Mouse (Mus musculus) ovary, adult 18-20 months (tissue): ENCODE data around the gene Agxt2.

Experiments
- DNase-seq: peaks from one replicate; pipeline ENCODE4 v3.0.0; 2022; ENCODE audit warnings: low spot score, mixed read lengths

The Agxt2 gene

DNA sequence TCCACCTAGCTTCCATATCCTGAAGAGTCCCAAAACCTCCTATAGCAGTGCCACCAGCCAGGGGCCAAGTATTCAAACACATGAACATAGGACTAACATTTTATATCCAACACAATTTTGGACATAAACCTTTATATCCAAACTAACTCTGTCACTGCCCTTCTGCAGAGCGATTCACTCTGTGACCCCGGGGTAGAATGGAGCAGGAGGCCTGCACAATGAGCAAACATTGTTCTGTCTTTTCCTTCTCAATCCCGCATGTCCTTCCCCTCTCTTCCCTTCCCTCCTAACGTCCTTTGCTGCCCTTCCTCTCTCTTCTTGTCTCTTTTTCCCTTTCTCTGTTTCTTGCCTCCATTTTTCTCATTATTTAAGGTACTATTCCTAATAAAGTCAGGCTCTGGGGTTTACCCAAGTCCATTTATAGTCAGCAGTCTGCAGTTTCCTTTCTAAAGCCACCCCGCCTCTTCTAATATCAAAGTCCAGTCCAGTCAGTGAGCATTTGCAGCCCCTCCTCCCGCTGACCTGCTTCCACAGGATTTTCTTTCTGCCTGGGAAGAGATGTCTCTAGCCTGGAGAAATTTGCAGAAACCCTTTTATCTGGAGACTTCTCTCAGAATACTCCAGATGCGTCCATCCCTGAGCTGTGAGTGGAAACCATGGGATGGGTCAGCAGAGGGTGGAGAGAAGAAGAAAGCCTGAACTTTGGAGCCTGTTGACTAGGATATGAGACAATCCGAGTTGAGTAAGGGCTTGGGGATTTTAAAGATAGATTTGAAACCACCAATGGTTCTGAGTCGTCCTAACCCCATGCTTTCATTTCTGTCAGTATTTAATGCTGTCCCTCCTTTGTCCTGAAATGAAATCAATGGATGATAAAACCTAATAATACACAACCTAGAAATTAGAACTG, at the start of gene Agxt2:
TSS of gene Agxt2 (plus strand) at position 494 of the 910 bp plus-strand sequence.
- no peak for DNase-seq

DNA sequence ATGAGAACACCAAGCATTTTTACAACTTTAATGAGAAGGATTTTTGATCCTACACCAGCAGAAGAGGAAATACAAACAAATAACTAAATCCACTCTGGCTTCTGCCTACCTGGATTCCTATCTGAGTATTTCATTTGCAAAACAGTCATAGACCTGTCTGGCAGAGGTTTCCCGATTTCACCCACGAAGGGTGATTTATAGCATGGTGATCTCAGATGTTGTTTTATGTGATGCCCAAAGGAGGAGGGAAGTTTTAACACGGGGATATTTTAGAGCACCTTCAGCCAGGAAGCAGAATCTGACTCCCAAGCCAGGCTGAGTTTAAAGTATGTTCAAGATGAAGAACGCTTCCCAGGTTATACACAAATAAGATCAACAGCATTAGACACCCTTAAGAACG, 46.5 kb upstream of the Agxt2 start:
- no peak for DNase-seq

DNA sequence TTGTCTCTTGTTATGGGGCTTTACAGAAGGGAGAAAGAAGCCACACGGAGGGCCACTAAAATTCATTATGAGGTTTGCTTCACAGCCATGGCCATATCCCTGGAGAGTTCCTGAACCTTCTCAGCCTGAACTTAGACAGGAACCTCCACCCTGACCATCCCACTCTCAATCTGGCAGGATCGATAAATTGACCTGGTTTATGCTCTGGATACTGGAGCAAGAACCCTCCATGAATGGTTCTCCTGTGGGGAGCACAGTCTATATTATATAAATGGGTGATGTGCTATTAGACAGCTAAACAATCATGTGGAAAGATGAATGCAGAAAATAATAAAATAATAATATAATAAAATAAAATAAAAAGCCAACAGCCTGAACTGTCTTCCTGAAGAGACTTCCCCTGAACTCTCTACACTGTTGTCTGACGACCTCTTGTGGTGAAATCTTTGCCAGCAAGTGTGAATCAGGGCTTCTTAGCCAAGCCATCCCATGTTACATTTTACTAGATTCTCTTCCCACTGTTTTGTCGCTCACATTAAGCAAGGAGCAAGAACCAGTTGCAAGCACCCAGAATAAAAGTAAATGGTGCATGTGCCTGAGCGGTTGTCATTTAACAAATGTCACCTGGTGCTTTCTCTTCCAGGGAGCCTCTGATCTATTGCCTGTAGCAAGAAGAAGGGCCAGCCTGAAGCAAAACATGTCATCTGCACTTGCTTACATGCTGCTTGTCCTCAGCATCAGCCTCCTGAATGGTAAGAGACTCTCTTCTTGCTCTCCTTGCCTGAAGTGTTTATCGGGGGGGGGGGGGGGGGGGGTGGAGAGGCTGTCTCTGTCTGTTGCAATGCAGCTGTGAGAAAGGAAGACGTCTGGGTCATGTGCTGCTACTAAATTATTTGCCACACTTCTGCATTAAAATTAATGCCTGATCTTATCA, 44.5 kb upstream of the Agxt2 start:
- DNase-seq: peak; percentile 12

DNA sequence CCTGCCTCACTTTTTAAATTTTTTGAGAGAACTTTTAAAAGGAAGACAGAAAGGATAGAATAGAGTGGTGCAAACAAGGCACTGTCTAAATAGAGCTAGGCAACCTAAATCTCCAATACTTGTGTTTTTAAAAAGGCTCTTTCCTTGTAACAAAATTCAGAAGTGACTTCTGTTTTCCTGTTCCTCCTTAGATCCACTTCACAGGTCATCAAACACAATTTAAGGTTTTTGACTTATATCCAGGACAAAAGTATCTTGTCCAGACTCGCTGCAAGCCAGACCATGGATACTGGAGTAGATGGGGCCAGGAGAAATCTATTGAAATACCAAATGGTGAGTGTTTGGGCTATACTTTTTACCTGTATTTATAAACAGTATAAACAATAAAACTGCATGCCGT, 33.3 kb upstream of the Agxt2 start, which contains the start of gene Gm21973:
TSS of gene Gm21973 (plus strand) at position 301 of the 400 bp plus-strand sequence.
- DNase-seq: no peak

DNA sequence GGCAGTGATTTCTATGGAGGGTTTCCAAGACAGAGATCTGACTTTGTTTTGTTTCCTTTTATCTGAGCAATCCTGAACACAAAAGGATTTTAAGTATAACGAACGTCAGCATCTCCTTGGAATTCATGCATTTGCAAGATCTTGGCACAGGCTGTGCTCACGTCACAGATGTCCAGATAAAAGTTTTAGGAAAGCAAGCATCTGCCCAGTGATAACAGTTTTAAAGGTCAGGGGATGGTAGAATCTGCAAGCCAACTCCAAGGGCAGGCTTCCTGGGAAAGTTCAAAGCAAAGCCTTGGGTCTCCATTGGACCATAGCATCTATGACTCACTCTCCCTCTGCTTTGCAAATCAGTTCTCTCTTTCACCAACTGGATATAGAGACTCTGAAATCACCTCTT, 27.7 kb upstream of the Agxt2 start:
- DNase-seq: peak; percentile 62

DNA sequence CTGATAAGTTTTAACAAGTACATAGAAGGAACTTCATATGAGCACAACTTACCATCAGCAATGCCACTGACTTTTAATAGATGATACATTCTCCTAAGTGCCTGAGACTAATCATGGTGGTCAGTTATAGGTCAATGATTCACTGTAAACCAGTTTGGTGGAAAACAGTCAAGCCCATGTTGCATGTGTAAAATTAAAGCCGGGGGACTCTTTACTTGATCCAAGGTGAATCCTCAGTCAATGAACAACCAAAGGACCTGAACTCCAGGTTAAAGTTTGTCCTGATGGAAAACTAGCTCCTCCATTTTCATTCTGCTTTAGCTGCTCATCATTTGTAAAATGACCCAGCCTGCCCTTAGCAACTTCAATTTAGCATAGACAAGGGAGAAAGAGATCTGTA, 25.8 kb upstream of the Agxt2 start:
- no peak for DNase-seq

DNA sequence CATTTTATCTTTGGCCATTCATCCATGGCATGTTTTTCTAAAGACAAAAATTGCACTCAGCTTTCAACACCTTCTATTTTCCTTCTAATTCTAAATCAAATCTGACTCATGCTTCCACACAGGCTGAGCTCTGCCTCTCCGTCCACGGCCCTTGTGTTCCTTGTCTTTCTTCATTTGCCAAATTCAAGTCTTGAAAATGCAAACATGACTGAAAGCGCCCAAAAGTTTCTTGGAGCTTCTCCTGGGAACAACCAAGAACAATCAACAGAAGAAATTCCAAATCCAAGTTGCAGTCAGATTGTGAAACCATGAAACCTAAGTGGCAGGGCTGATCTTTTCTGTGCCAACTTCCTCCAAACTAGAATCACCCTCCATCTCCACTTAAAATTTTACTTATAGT, 19.7 kb upstream of the Agxt2 start:
- DNase-seq: no peak

DNA sequence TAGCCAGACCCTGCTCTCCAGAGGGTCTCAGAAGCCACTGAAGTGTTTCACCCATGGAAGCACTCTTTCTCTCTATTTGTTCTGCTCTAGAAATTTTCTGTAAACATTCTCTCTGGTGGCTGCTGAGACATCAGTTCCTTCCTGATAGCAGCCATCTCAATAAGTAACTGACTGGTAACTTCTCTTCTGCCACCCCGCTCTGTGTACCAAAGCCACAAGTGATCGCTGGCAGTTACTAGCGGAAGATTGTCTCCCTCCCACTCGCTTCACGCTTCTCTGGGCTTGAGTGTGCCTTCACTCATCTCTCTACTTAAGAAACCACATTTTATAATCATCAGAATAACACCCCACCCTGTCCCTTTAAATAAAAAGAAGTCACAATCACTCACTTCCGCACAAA, 11.3 kb upstream of the Agxt2 start:
- DNase-seq: no peak

DNA sequence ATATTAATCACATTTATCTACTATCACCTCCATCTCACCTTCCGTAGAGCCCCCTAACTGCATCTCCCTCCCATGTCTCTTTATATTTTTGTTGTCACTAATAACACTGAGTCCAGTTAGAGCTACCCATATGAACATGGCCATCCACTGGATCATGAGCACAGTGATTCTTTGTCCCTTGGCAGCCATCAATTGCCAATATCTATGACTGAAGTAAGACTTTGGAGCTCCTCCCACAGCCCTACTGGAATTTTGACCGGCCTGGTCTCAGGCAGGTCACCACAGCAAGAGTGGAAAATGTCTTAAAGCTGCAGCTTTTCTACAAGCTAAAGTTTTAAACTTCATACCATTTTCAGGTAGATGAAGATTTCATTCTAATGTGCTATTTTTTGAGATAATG, 8.0 kb downstream of the Agxt2 start:
- DNase-seq: no peak

DNA sequence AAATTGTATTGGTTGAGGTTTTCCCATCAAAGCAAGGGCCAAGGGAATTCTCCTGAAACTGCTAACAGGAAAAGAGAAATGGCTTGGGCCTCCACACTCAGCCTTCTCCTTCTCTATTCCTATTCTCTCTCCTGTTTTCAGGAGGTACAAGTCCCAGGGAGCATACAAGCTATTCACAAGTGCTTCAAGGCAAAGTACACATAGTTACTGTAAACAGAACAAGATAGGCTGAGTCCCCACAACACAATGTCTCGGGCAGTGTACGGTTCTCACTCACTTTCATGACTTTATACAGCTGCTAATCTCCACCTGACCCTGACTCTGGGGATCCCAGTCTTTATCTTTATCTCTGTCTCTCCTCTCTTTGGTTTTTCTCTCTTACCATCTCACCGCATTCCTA, 17.1 kb downstream of the Agxt2 start:
- DNase-seq: peak; percentile 12

DNA sequence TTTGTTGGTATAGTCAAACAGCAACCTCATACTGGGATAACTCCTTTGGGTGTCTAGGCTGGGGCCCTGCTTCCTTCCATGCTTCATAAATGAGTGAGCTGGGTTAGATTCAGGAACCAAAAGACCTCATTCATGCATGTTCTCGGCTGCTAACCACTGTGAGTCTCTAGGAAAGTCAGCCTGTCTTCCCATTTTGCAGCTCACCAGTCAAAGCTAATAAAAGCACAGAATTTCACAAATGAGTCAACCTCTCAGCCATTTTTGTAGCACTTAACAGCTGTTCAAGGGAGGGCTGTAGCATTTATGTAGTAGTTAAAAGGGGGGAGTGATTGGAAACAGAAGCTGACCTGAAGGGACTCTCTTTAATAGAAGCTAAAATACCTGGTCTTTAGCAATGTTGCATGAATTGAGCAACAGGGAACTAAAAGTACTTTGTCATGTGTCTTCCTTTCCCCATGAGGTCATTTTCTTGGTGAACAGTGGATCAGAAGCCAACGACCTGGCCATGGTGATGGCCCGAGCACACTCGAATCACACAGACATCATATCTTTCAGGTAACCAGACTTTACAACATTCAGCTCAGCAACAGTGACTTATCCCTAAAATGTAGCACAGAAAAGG, 20.1 kb downstream of the Agxt2 start:
- no peak for DNase-seq

DNA sequence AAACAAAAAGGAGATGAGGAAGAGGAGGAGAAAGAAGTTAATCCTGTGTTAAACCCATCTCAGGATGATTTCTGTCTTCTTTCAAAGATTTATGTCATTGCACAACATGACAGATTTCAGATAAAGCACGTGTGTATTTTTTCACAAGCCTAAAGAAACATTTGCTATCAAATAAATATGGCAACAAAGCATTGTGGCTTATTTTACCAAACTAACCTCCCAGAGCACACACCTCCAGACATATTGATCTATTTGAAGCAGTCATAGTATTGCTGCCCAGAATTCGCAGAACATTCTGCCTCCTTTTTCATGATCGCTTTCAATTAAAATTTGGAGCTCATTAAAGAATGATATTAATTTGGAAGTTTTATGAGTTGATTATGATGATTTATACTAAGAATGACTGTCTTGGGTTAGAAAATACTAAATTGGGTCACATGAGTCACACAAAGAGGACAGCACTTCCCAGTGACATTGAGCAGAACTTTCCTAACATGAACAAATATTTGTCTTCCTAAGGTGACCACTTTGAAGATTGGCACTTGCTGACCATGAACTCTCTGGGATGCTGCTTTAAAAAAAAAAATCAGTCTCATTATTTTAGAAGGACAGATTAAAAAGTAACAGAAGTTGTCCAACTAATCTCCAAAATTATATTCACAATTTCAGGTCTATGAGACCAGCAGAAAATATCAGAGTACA, 21.6 kb downstream of the Agxt2 start:
- DNase-seq: no peak

DNA sequence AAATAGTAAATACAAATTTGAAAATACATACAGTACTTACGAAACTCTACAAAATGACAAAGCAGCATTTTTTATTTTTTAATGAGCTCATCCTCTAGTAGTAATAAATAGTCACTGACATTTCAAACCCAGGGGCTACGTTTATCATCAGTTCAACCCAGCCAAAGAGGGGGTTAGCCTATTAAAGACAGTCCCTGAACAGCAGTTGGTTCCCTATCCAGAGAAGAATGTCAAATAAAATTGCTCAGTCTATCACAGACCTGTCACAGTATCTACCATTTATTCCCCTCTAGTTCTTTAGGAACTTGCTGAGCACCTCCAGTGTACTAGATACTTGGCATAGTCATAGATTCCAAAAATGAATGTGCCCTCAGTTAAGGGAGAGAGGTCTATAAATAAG, 28.9 kb downstream of the Agxt2 start:
- DNase-seq: no peak

DNA sequence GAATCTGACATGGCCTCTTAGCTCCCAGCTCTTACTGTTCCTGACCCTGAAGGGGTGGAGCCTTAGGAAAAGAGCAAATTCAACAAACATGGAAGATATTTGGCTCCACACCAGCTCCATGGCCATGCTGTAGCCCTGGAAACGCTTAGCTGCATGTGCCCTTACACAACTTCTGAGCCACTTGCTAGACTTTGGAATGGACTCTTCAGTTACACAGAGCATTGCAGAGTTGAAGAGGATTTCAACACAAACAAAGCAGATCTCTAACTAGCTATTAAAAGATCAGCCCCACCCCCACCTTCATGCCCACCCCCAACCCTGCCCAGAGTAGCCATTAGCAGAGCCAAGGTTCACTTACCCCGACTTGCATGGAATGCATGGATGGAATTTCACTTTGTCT, 41.5 kb downstream of the Agxt2 start:
- no peak for DNase-seq

DNA sequence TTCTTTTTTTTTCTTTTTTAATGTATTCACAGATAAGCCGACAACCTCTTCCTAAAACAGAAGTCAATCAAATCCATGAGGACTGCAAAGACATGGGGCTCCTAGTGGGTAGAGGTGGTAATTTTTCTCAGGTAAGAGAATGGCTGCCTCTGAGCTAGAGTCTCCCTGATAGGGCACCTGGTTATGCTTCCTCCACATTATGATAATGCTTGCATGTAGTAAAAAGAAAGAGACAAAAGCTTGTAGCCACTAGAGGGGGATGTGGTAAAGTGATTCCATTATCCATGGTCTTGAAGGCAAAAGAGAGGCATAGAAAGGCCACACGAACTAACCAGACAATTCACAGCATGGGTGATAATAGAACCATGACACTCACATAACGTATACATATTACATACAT, 42.1 kb downstream of the Agxt2 start:
- DNase-seq: no peak

DNA sequence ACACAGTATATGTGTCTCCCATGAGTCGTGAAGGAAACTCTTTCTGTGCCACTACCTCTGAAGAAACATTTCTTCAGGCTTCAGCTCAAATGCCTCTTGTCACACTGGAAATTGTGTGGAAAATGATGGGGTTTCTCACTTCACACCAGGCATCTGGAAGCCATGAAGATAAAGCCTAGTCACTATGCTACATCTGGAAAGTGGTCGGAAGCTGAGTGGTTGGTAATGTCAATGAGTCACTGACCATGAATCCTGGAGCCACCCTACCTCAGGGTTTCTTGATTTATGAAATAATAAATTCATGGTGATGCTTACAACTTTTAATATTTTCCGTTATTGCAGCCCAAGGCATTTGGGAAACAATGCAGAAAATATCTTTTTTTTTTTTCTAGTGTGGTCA, 51.5 kb downstream of the Agxt2 start:
- no peak for DNase-seq

DNA sequence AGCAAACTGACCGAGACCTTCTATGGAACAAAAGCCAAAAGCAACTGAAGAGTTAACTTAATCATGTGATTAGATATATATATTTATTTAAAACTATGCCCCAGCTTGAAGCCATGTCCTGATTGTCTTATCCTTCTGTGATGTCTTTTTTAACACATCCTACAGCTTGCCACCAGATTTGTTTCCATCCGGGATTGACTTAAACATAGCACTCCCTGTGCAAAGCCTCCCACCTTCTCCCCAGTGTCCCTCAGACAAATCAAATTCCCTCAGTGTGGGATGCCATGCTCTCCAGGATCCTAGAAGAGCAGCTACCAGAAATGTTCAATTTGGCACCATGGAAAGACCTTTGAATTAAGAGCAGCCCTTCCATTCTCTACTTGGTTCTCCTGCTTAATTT, 52.5 kb downstream of the Agxt2 start:
- DNase-seq: no peak

DNA sequence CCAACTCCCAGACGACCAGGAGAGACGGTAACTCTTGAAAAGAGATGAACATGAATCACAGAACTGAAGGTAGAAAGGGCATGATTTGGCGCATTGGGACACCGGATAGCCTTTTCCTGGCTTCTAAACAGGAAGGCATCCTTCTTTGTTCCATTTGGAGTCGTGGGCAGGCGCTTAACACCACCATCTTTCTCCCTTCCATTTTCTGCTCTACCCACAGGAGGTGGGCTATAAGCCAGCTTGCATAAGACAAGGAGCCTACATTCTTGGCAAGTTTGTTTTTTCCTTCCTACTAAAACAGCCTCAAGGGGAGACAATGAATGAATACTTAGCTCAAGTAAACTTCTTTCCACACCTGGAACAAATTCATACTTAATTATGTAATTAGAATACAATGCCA, 55.3 kb downstream of the Agxt2 start:
- DNase-seq: no peak

DNA sequence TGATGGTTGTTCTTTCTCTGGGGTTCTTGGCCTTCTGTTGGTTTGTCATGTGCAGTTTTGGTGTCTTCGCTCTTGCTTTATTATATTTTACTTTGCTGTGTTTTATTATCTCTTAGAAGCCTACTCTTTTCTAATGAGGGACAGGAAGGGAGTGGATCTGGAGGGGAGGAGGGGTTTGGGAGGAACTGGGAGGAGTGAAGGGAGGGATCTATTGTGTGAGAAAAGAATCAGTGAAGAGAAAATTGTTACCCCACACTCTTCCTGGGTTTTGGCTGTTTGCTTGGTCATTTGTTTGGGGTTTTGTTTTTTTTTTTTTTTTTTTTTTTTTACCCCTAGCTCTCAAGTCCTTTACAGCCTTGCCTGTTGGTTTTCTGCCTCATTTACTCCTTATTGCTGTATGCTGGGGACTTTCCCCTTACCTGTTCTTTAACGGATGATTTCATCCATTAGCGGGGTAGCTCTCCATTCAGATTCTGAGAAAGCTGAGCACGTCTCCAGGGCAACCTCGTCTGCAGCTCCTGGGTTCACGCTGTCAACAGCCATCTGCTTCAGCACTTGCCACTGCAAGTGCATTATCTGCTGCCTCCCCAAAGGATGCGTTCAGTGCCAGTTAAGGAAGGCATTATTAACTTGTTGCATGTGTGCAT, 62.9 kb downstream of the Agxt2 start:
- no peak for DNase-seq

DNA sequence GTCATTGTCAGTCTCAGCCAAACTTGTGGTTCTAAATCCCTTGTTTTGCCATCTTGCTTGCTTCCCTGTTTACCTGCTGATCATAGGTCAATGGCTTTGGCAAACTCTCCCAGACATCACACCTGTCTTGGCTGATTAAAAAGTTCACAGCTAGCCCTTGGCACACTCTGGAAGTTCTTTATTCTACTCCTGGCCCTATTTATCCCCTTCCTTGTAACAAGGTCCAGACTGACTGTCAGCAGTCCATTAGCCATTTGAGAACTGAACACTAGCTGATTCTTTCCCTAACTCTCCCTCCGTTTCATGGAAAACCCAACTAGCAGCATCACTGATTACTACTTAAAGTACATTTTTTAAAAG, 63.4 kb downstream of the Agxt2 start:
- DNase-seq: no peak

DNA sequence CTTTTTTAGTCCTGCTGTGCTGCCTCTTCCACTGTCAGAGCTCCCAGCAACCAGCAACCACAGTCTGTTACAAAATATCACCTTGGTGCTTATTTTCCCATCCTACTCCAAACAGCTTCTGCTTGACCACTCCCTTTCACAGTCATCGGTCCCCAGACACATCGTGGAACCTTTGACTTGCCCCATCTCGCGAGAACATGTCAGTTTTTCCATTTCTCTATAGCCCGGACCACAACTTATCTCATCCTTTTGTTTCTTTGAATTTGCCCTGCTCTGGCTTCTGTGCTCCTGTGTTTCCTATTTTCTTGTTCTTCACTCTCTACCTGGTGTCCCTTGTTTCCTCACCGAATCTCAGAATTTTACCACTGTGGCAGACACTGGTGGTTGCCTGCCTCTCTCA, 67.8 kb downstream of the Agxt2 start:
- DNase-seq: no peak
